Mouse (Mus musculus) liver, embryonic 14.5 days (tissue): ENCODE results near the gene Spon1.

Experiments used
- CTCF ChIP-seq: IDR thresholded peaks from 2 replicates; pipeline ENCODE4 v1.5.1; 2016; ENCODE audit warnings: antibody characterized with exemption, low read depth, control low read depth
- EP300 ChIP-seq: IDR thresholded peaks from 2 replicates; pipeline ENCODE4 v1.6.1; 2016; ENCODE audit warnings: antibody characterized with exemption, low read depth

GRCm38 (mm10) chr7:113773436-113773835 lies 7.6 kb downstream of the Spon1 start:
- TF ChIP-seq CTCF (no peak), EP300 (no peak)
